Mouse (Mus musculus) brain, embryonic 18.5 days (tissue): ENCODE results near the gene Pibf1.

Source experiments
- DNase-seq: peaks from one replicate; pipeline ENCODE4 v3.0.0-alpha.2; 2012; ENCODE audit warnings: low read depth, low spot score

Gene Pibf1

GRCm38 (mm10) chr14:99265791-99266190, 166.6 kb downstream of the Pibf1 start:
- DNase-seq, result no peak

GRCm38 (mm10) chr14:99266749-99267148, 167.5 kb downstream of the Pibf1 start:
- DNase-seq, result no peak

- DNase-seq, result no peak
Measured at GRCm38 (mm10) chr14:99274056-99274455, 174.8 kb downstream of the Pibf1 start.

GRCm38 (mm10) chr14:99275827-99276226, 176.6 kb downstream of the Pibf1 start:
- DNase-seq, result no peak

- DNase-seq, result no peak
Measured at GRCm38 (mm10) chr14:99278312-99278711, 179.1 kb downstream of the Pibf1 start.

- DNase-seq, result no peak
Measured at GRCm38 (mm10) chr14:99278763-99279486, 179.7 kb downstream of the Pibf1 start.

- no peak for DNase-seq
Measured at GRCm38 (mm10) chr14:99280399-99280798, 181.2 kb downstream of the Pibf1 start.

- no peak for DNase-seq
Measured at GRCm38 (mm10) chr14:99280825-99281433, 181.7 kb downstream of the Pibf1 start.

- no peak for DNase-seq
Measured at GRCm38 (mm10) chr14:99285486-99285885, 186.3 kb downstream of the Pibf1 start.

GRCm38 (mm10) chr14:99292176-99292575, 193.0 kb downstream of the Pibf1 start:
- DNase-seq, result no peak

- DNase-seq, result no peak
Measured at GRCm38 (mm10) chr14:99294424-99294823, 195.2 kb downstream of the Pibf1 start.

- no peak for DNase-seq
Measured at GRCm38 (mm10) chr14:99295606-99296341, 196.6 kb downstream of the Pibf1 start.

GRCm38 (mm10) chr14:99298385-99299021, 199.3 kb downstream of the Pibf1 start, which contains the start of gene Klf5:
Gene Klf5 (plus strand): TSS chr14:99298691.
- peak; percentile 82 for DNase-seq

GRCm38 (mm10) chr14:99299022-99299481, 199.8 kb downstream of the Pibf1 start:
- DNase-seq, result no peak

GRCm38 (mm10) chr14:99299701-99300191, 200.5 kb downstream of the Pibf1 start:
- no peak for DNase-seq

- no peak for DNase-seq
Measured at GRCm38 (mm10) chr14:99301472-99301871, 202.2 kb downstream of the Pibf1 start.
